Mouse (Mus musculus) A20 (cell line): ENCODE measurements around the gene Golga3.

Experiments
- DNase-seq: peaks from one replicate; pipeline ENCODE4 v3.0.0-alpha.2; 2011; ENCODE audit warnings: low read depth, low spot score

Gene Golga3

DNA sequence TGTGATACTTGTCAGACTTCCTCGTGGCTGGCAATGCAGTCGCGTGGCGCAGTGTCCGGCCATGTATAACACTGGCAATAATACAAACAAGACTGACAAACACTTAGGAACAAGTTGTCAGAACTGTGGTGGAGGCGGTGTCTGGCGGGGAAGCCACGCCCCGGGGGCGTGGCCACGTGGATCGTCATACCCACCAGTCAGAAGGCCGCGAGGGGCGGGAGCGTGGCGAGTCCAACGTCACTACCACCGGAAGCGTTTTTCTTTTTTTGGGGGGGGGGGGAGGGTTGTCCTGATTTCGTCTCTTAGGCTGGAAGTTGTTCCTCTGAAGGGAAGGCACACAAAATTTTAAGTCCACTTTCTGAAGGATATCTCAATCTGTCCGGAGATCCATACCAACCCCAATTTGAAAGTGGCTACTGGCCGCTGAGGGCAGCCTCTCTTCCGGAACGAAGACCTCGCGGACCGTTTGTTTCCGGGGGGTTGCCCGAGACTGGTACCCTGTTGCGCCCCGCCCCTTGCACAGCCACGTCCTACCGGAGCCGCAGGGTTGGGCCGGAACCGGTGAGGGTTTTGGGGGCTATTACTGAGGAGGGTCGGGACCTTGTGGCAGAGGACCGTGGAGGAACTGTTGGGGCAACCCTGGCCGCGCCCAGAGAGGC is at the start of gene Golga3:
Gene Golga3 (plus strand): TSS at position 340 of the 659 bp plus-strand sequence.
- peak; percentile 96 for DNase-seq

DNA sequence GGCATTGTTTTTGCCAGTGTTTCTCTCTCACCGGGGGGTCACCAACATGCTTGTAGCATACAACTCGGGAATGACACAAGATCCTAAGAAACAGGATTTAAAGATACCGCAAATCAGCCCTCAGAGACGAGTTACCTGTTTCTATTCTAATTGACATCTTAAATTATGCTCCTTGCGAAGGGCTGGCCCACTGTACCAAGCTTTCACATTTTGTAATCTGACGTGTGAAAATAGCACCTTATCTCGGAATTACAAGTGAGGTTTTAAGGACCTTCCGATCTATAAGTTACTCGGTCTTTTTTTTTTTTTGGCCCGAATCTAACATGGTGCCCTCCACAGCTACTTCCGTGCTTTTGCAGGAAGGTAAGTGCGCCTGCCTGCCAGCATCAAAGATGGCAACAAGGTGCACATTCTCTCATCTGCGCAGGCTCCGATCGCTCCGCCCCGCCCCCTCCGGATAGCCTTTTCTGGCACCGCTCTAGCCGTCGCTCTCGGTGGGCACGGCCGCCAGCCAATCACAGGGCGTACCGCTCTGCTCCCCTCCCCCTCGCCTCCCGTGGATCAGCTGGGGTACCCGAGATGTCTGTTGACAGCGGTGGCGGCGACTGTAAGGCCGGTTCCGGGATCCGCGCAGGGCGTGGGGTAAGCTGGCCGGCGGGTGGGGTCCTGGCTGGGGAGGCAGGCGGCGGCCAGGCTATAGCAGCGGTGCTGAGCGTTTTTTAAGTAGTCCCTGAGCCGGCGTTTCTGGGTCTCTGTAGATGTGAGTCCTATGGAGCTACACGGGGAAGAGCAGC is 41.0 kb upstream of the Golga3 start, which contains the start of gene Chfr:
Gene Chfr (plus strand): TSS at position 550 of the 794 bp plus-strand sequence.
- DNase-seq, result peak; percentile 99

GRCm38 (mm10) chr5:110136087-110136464 is 40.4 kb upstream of the Golga3 start:
- DNase-seq, result no peak

- DNase-seq, result peak; percentile 67
These were observed 38.7 kb upstream of the Golga3 start for GRCm38 (mm10) chr5:110137816-110138215.

GRCm38 (mm10) chr5:110139325-110139724 is 37.2 kb upstream of the Golga3 start:
- no peak for DNase-seq

DNA sequence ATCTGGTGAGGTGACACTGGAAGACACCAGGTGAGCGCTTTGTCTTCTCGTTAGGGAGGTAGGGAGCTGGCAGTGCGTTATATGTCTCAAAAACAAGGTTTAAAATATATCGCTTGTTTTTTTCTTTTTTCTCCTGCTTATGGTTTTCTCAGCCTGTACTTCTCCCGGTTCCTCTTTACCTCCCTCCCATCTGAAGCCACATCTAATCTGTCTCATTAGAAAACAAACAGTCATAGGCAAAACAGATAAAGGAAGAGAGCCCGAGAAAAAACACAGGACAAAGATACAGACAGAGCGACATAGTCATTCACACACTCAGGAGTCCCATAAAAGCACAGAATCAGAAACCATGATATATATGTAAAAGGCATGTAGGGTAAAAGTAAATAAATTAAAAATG is 36.1 kb upstream of the Golga3 start:
- no peak for DNase-seq

DNA sequence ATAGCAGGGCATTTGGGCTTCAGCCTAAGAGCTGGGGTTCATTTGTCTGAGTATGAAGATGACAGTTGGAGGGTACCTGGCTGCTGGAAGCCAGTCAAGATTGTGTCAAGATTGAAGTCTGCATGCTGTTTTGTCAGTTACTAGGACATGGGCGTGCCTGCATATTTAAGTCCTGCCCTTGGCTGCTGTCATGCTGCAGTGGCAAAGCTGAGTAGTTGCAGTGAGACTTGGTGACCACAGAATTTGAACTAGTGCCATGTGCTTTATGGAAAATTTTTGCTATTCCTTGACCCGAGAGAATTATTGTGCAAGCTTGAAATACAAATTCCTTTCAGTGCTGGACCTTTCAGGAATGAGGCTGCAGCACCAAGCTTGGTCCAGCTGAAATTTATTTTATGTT is 34.2 kb upstream of the Golga3 start:
- DNase-seq, result no peak

GRCm38 (mm10) chr5:110143007-110143406 is 33.5 kb upstream of the Golga3 start:
- peak; percentile 30 for DNase-seq

DNA sequence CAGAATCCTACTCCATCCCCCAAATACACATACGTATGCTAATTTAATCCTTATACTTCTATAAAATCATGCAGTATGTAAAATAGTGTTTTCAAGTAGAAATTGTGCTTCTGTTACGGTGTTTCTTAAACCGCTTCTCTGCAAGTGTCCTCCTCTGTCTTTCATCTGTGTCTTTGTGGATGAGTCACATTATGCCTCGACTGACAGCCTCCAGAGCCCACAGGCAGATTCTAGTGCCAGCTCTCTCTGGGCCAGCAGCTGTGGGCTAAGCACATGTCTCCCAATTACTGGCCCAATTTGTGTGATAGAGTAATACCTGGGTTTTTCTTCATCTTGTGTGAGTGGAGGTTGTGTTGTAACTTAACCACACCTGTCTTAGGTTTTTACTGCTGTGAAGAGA is 7.1 kb upstream of the Golga3 start:
- DNase-seq, result no peak

DNA sequence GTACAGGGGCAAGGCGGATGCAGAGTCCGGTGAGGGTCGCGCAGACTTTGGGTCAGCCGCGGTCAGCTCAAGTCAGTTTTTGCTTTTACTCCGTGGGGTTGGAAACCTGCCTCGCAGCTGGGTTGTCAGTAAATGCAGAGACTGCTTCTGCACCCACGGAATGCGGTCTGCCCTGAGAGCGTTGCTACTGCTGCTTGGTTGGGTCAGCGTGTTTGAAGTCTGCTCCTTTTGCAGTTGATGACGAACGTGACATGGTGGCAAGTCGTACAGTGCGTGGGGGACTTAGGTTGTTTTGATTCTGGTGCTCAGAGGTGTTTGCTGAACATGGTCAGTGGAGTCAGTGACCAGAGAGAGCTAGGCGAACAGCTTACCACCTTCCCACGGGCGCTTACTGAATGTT is 520 bp downstream of the Golga3 start:
- DNase-seq, result no peak

- no peak for DNase-seq
These were observed 2.1 kb downstream of the Golga3 start for GRCm38 (mm10) chr5:110178628-110179027.

- DNase-seq, result no peak
These were observed 5.2 kb downstream of the Golga3 start for GRCm38 (mm10) chr5:110181716-110182115.

GRCm38 (mm10) chr5:110203164-110203895 is 26.8 kb downstream of the Golga3 start:
- peak; percentile 35 for DNase-seq

DNA sequence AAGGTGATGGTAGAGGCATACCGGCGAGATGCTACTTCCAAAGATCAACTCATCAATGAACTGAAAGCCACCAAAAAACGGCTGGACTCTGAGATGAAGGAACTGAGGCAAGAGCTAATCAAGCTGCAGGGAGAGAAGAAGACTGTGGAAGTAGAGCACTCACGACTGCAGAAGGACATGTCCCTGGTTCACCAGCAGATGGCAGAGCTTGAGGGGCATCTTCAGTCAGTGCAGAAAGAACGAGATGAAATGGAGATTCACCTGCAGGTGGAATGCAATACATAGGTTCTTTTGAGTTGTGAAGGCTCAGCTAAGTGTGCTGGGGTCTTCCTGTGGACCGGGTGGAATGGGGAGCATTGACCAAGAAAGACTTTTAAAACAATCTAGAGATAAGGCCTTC is 28.3 kb downstream of the Golga3 start:
- DNase-seq, result peak; percentile 34

DNA sequence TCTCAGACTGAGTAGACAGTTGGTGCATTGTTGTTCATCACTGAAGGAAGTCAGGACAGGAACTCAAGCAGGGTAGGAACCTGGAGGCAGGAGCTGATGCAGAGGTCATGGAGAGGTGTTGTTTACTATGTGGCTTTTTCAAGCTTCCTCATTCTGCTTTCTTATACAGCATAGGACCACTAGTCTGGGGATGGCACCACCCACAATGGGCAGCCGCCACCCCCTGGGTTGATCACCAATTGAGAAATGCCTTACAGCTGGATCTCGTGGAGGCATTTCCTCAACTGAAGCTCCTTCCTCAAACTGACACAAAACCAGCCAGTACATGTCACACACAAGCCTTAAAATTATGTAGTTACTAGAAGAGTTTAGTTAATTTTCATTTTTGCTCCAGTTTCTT is 34.8 kb downstream of the Golga3 start:
- no peak for DNase-seq

DNA sequence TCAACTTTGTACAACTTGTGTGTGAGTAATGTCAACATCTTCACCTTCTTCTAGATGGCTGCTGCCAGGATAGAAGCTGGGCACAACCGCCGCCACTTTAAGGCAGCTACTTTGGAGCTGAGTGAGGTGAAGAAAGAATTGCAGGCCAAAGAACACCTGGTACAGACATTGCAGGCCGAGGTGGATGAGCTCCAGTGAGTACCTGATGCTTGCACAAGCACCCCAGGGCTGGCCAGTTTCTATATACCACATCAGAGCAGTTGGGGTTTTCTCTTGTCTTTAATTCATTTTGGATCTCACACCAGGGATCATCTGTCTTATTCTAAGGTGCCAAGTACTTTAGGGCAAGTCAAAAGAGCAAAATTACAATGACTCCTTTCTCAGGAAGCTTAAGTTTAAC is 40.3 kb downstream of the Golga3 start:
- no peak for DNase-seq

DNA sequence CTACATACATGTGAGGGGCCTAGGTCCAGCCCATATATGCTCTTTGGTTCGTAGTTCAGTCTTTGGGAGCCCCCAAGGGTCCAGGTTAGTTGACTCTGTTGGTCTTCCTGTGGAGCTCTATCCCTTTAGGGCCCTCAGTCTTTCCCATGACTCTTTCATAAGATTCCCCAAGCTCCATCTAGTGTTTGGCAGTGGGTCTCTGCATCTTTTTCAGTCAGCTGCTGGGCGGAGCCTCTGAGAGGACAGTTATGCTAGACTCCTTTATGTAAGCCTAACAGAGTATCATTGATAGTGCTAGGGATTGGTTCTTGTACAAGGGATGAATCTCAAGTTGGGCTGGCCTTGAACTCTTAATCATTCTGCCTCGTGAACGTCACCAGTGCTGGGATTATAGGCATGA is 43.8 kb downstream of the Golga3 start:
- DNase-seq, result no peak

DNA sequence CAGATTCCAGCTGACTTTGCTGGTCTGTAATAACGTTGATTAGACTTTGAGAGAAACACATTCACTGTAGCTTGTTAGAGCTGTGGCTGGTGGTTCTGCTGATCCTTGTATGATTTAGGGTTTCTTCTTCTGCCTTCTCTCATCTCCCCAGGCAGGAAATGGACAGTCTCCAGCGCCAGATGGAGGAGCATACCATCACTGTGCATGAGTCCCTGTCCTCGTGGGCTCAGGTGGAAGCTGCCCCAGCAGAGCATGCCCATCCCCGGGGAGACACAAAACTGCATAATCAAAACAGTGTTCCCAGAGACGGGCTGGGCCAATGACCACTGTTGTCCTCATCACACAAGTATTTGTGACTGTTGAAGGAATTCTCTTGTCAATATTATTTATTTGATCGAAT is 46.3 kb downstream of the Golga3 start:
- no peak for DNase-seq

DNA sequence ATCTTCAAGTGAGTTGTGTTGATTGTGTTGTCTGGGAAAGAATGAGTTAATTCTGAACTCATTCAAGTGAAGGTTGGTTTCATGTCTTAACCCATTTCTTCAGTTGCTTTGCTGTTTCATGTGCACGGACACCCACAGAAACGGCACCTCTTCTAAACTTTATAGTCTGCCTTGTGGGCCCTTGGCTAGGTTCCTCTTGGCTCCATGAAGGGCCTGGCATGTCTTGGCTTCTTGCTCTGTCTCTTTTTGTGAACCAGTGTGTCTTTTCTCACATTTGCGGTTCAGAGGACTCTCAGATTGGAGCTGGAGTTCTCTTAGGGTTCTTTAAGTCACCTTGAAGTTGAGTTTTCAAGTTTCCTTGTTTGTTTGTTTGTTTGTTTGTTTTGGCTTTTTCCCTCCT is 48.6 kb downstream of the Golga3 start:
- no peak for DNase-seq

- DNase-seq, result no peak
These were observed 50.9 kb downstream of the Golga3 start for GRCm38 (mm10) chr5:110227336-110227883.

GRCm38 (mm10) chr5:110230401-110230779 is 53.9 kb downstream of the Golga3 start:
- DNase-seq, result no peak

DNA sequence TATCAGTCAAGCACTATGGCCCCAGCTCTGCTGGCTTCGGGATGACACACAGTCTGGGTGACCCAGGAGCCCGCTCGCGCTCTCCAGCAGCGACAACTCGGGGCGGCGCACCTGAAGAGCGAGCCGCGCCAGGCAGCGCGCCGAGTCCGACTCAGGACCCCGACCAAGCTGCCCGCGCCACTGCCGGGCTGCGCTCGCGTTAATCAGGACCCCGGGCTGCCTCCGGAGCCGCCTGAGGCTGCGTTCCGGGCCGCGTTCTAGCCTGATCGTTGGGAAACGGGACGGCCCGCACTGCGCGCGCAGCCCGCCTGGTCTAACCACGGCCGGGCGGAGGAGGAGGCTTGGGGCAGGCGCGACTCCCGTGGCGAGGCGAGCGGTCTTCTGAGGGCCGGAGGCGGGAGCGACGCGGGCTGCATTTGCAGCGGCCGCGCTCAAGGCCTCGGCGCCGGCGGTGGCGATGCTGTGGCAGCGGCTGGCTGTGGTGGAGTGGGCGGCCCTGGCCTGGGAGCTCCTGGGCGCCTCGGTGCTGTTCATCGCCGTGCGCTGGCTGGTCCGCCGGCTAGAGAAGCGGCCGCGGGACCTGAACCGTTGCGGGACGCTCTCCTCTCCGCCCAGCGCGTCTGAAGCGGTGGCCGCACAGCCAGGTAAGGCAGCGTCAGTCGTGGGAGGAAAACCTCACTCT is 54.4 kb downstream of the Golga3 start, which contains the start of gene Ankle2:
Gene Ankle2 (plus strand): TSS at position 225 of the 682 bp plus-strand sequence.
- peak; percentile 96 for DNase-seq
